Mouse (Mus musculus) adipocyte (in vitro differentiated cells): ENCODE measurements at regions not wholly inside any gene's neighbourhood (a gene's known extent, or its start where the extent isn't known, plus 50 kb on each side); places are given as distances from the start of the nearest gene placed in this dataset.

ENCODE experiments used
- DNase-seq: peaks from one replicate; pipeline ENCODE4 v3.0.0-alpha.2; 2016; ENCODE audit warnings: low spot score

DNA sequence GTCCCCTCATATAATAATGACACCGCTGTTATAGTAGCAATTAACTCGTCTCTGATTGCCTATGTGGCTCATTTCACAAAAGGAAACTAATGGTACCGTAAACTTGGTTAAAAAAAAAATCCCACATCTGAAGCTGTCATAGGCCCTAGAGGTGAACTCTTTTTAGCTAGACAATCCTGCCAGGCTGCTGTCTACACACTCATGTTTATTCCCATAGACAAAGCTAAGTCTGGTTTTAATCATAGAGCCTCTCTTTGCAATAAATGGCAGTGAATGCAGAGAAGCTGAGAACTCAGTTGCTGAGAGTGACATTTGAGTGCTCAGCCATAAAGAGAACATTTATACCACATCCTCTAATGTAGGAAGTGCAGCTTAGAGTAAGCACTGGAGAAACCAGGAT lies 111.3 kb upstream of the Adra1d start:
- no peak for DNase-seq

DNA sequence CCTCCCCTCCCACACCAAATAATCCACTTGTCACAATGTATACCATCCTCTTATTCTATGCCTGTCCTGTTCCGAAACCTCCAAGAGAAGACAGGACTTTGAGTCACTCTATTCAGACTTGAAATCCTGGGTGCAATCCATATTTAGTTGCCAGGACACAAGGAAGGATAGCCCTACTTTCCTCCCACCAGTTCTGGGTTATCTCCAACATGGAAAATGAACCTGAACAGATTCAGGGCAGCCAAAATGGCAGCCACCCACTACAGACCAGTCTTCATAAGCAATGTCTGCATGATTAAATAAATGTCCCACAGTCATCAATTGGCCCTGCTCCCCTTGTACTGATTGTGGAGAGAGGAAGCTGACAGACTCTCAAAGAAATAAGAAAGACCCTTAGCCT lies 110.6 kb upstream of the Adra1d start:
- DNase-seq = no peak

DNA sequence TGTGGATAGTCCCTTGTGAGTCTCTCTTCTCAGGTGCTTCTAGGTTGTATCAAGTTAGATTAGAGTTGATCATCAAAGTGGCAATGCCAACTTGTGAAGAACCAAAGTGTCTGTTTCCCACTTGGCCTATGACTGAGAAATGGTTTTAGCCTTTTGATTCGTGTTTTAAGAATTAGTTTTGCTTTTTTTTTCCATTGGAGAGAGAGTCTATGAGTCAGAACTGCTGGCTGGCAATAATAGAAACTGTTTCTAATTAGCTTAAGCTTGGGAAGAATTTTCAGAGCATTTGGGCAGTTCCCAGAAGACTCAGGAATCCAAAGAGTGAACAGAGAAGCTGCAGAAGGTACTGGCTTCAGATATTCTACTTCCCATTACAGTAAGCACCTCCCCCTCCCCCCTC lies 110.1 kb upstream of the Adra1d start:
- peak; percentile 26 for DNase-seq

DNA sequence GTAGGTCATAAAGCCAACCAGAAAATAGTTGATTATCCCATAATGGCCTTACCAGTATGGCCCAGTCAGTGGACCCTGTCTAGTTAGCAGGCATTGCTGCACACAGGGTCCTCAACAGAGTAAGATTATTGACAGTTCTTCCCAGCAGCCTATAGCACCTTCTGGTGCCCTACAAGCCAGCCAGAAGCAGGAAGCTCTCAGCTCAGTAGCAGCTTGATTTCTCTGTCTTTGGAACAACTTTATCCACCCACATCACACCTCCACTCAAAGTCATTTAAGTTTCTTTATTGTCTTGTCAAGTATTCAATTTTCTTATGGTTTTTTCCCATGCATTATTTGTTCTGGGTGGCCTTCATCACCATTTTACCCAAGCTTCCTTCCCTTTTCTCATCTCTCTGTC lies 108.8 kb upstream of the Adra1d start:
- no peak for DNase-seq

DNA sequence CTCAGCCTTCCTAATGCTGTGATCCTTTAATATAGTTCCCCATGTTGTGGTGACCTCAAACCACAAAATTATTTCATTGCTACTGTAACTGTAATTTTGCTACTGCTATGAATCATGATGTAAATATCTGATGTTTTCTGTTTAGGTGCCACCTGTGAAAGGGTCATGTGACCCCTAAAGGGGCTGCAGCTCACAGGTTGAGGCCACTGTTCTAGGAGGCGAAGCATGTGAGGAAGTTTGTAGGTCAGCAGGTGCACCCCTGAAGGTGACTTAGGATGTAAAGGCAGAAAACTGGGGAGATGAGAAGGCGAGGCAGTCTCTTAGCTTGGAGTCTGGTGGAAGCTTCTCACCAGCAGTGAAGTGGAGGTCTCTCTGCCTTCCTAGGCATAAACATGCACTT lies 105.8 kb upstream of the Adra1d start:
- DNase-seq = no peak

DNA sequence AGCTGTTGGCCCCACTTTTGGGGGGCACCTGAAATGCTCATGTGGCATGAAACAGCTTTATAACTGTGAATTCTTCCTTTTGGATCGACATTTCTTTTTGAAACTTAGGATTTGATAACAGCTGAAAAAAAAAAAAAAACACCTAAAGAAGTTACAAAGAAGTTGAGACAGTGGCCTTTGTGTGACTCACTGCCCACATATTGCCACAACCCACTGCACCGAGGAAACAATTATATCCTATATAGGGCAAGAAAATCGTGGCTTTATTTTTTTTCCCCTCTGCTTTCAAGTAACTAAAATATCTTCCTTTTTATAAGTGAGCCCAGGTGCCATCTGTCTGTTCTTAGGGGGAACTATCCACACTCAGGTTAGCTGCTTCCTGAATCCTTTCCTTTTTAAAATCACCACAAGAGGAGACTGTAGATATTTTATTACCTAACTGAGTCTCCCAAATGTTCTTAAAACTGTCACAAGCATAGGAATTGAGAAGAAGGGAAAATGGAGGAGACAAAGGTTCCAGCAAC lies 104.8 kb upstream of the Adra1d start:
- no peak for DNase-seq

DNA sequence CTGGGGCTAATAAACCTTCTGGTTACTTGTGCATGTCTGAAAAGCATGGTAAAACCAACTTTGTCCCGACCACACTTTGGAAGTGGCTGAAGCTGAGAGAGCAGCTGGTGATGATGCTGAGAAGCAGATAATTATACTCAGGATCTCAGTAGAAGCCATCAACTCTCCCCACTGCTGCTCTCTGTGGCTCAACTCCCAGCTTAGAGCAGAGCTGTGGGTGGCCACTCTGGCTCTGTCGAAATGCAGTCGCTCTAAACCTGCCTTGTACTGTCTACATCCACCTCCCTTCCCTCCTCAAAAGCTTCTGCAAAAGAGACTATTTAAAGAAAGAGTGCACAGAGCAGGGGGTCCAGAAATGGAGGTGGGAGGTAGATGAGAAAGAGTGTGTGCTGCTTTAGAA lies 102.5 kb upstream of the Adra1d start:
- no peak for DNase-seq

DNA sequence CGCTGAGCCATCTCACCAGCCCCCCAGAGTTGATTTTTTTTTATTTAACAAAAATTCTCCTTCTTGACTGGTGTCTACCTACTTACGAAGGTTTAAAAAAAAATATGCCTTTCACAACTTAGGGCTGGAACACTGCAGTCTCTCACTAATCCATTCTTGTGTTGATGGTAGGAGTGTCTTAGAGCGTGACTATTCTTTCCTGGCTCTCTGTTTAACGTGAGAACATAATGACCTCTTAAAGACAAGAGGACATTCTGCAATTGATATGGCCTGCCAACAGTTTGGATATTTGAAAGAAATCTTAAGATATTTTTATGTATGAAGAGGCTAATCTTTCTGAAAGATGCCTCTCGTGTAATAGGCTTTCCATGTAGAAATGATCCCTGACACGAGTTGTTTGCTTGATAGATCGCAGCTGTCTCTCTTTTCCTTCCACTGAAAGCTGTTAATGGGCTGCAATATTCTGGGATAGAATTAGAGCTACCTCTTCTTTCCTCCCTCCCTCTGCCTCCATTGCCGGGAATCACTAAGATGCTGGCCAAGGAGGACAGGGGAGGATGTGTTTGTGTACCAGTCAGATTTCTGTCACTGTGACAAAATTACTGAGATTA lies 101.2 kb upstream of the Adra1d start:
- DNase-seq = no peak

DNA sequence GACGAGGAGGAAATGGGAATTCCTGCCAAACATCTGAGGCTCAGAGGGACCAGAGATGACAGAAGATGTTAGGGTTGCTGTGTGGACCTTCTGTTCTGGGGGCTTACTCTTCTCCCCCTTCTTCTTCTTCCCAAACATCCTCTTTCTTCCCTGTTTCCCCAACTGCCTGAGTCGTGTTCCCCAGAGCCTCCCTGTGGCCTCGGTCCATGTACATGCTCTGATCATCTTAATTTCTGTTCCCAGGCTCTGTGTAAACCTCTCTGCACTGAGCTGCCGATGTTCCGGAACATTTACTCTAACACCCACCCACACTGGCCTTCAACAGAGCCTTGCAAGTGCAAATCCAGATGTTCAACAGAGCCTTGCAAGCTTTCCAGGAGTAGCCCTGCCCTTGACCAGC lies 90.1 kb upstream of the Adra1d start:
- no peak for DNase-seq

DNA sequence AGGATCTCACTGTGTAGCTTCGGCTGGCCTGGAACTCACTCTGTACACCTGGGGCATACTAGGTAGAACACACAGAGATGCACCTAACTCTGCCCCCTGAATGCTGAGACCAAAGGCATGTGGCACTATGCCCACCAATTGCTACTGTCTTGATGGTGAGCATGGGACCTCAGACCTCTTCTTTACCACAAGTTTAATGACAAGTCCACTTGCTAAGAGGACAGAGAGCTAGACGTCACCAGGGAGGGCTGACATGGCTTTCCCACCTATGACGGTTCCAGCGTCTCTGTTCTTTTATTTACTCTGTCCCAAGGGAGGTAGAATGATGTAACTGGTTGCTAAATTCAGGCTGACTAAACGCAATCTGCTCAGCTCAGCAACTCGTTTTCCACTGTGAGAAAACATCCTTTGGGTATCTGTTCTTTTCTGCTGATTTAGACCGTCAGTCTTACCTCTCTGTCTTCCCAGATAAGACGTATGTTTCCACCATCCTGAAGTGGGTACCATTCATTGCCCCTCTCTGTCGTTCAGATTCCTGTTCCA lies 88.6 kb upstream of the Adra1d start:
- peak; percentile 46 for DNase-seq

DNA sequence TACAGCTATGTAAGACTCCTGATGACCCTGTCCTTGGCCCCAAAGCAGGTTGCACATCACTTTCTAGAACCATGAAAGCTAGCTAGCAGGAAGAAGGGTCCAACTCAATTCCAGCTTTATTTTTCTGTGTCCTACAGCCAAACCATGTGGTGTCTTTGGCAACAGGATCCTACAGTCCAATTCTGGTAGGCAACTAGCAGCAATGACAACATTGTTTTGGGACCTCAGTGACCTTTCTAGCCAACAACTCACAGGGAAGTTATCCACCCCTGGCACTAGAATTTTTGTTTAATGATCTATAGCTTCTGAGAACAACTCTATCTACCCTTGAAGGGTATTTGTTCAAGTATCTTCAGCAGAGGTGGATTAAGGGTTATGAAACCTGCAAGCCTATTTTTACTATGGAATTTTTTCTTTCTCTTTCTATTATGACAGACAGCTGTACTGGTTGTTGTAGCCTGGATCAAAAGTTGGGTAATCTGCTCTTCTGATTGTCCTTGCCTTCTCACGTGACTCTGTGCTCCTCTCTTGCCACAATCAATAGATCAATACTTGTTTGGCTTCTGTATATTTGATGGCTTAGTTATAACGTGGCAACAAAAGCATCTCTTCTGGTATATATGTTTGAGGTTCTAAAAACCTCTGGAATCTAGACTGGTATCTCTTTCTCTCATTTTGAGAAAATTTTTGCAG lies 82.2 kb upstream of the Adra1d start:
- peak; percentile 35 for DNase-seq

DNA sequence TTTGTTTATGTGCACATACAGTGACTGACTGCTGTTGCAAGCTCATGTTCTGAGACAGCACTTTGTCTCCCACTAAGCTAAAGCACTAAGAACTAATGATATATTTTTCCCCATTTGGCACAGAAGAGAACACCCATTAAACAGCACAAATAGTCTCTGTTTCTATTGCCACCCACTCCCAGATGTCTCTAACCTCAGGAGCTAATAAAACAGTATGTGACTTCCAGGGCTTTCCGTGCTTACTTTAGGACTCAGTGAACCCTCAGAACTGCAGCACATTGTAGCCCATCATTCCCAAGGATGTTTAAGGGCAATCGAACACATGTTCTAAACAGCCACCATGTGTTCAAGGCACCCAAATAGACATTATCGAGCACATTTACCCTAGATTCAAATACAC lies 80.4 kb upstream of the Adra1d start:
- no peak for DNase-seq

DNA sequence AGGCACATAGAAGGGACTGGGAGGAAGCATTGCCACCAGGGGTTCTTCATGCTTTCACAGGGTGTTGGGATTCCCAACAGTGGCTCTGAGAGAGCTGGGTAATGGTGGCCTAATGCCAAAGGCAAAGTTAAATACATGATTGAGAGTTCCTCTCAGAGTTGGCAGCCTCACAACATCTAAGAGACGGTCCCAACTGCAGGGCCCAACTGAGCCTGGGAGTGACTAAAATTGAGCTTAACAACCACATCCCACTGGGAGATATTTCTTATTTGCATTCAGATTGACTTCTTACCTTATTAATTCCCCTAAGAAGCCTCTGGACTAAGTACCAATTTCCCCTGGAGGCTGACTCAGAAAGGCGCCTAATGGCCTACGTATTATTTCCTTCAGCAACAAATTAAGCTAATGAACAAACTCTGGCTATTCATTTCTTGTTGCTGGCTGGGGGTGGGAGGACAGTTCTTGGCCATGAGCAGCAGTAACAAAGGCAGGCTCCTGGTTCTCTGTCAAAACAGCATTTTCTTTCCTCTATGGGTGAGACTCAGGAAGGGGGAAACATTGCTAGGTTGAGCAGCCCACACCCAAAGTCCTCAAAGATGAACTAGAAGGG lies 77.0 kb upstream of the Adra1d start:
- DNase-seq = peak; percentile 78

DNA sequence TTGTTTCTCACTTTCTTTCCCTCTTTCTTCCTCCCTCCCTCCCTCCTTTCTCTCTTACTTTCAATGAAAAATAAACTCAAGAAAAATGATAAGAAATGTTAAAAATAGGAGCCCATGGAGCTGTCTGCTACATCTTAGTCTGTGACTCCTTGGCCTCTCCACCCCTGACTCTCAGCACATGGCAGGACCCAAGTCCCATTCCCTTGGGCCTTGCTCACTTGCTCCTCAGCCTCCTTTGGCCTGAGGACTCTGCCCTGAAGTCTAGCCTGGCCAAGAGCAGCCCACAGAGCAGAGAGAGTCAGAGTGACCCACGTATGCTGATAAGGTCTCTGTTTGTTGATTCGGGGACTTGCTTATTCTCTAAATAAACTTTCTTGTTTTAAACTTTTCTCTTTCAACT lies 73.7 kb upstream of the Adra1d start:
- DNase-seq = no peak

DNA sequence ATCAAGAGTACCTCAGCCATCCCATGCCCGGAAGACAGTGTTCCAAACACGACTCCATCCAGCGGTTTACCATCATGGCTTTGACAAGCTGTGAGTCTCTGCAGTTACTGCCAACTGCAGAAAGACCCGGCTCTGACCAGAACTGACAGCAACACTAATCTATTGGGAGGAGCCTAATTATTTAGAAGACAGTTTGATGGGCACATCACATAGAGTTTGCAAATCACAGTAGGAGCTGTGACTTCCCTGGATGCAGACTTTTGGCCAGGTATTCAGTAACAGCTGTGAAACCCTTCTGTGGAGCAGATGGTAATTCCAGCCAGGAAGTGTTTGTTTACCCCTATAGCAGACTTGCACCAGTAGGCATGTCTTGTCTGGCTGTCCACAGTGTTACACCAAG lies 55.8 kb upstream of the Adra1d start:
- DNase-seq = no peak

DNA sequence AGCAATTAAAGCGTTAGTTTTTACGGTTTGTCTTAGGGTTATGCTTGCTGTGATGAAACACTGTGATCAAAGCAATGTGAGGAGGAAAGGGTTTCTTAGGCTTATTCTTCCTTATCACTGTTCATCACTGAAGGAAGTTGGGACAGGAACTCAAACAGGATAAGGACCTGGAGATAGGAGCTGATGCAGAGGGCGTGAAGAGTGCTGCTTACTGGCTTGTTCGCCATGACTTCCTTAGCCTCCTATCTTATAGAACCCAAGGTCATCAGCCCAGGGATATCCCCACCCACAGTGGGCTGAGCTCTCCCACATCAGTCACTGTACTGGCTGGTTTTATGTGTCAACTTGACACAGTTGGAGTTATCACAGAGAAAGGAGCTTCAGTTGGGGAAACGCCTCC lies 50.4 kb upstream of the Adra1d start:
- no peak for DNase-seq
